Mouse (Mus musculus) cerebellum, postnatal 14 days (tissue): ENCODE data around the gene Cntnap2.
"Not testable (repeated sequence)": the region's sequence is repeated elsewhere in the genome, so short reads cannot be mapped to it uniquely, and the experiment has no call there.

Experiments used
- DNase-seq, 2 experiments: peaks; one replicate each; pipeline ENCODE4 v3.0.0; 2021; ENCODE audit warnings: mixed read lengths in 2 of 2

Gene Cntnap2

GRCm38 (mm10) chr6:47256227-47256887 is 2197.2 kb downstream of the Cntnap2 start:
- no peak for DNase-seq

DNA sequence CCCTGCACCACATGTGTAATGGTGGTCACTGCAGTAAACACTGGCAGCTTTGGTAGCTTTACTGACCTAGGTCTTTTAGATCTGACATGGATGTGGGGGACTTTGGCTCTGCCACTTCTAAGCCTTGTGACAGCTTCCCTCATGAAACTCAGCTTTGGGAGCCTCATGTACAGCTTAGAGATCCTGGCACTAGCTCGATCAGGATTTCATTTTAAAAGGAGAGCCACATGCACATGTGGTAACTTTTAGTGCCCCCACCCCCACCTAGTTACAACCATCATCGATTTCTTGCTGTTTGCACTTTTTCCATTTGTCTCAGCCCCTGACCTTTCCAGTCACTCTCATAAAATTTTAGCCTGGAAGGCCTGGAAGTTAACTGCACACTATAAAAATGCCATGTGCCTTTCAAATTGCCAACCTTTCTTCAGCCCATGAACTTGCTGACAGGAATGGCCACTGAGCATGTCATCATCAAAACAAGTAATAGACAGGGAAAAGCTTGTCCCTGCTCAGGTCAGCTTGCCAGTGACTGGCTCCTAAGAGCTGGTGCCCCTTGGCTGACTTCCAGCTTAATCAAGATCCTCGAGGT is 2197.9 kb downstream of the Cntnap2 start:
- DNase-seq: no peak

GRCm38 (mm10) chr6:47259626-47260114 is 2200.5 kb downstream of the Cntnap2 start:
- DNase-seq: no peak

- DNase-seq: no peak
Observed at GRCm38 (mm10) chr6:47267236-47267635, 2208.1 kb downstream of the Cntnap2 start.

DNA sequence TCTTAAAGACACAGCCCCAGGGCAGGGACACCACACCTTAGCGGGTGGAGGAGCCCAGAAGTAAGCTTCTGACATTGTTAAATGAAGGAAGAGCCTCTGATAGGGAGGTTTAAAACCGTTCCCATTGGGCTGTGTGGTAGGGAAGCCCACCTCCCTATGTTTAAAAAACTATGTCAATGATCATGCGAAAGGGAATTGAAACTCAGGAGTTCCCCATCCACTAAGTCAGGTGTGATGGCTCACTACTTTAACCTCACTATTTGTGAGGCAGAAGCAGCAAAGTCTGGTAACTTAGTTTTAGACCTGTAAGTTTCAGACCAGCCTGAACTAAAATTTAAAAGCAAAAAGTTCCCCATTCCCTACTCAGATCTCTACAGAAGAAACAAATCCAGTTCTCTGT is 2210.3 kb downstream of the Cntnap2 start:
- DNase-seq: no peak

DNA sequence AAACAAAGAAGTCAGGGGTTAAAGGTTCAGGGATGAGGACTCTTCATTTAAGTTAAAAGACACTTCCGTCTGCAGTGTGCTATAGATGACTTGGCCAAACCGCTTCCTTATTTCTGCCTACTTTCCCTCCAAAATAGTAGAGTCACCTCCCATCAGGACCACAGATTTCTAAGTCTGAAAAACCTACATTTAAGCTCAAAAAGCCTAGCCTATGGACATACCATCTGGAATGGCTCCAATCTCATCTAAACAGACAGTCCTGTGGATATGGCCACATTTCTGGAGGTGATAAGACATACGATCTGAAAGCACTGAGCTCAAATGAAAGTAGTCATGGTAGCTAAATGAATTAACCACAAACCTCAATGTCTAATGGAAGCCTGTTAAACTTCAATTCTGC is 2212.4 kb downstream of the Cntnap2 start:
- no peak for DNase-seq

GRCm38 (mm10) chr6:47272606-47273575 is 2213.7 kb downstream of the Cntnap2 start:
- DNase-seq: peak in 1 of 2 experiments; percentile 11

DNA sequence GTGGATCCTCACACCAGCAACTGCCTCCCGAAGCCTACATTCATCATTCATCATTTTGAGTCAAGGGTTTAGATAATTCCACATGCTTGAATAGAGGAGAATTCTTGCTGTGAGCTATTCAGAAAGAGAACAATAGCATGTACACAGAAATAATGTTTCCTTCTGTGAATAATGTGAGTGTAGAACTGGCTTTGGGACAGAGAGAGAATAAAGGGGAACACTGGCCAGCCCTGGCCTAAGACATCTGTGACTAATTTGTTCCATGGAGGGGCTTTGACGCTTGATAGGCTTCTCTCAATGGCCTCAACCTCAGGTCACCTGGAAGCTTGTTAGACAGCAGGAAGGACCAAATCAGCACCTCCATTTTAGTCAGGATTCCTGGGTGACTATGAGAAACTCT is 2215.9 kb downstream of the Cntnap2 start:
- no peak for DNase-seq

GRCm38 (mm10) chr6:47279183-47279582 is 2220.0 kb downstream of the Cntnap2 start:
- DNase-seq: no peak

DNA sequence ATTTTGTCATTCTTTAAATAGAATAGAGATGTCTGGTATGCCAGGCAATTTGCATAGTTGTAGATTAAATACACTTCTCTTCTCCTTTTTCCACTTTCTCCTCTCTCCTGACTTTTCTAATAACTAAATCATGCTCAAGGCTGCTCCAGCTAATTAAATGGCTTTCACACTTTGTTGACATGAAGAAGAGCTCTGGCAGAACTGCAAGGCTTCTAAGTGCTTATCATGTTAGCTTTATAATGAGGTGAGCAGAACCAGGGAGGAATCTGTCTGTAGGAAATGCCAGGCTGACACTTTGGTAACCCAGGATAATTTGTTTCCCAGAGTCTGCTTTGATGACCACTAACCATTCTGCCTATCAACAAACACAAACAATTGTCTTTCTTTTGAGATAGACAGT is 2222.4 kb downstream of the Cntnap2 start:
- DNase-seq: no peak

GRCm38 (mm10) chr6:47284794-47285193 is 2225.6 kb downstream of the Cntnap2 start:
- DNase-seq: no peak

- DNase-seq: no peak
Observed at GRCm38 (mm10) chr6:47285742-47286141, 2226.6 kb downstream of the Cntnap2 start.

GRCm38 (mm10) chr6:47286247-47286967 is 2227.2 kb downstream of the Cntnap2 start:
- not testable (repeated sequence) for DNase-seq

- no peak for DNase-seq
Observed at GRCm38 (mm10) chr6:47287722-47288121, 2228.6 kb downstream of the Cntnap2 start.

DNA sequence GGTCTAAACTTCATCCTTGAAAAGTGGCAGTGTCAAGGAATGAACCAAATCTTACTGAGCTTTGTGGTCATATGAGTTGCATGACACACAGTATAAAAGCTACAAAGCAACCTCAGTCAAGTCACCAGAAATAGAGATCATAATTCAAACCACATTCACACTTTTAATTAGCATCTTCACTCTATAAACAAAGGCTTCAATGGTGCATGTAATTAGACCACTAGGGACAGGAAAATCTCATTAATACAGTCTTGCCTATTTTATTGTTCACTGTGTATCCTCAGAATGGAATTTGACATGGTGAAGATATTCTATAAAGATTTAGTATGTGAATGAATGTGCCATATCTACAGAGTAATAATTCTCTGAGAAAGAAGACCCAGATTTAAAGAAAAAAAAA is 2232.8 kb downstream of the Cntnap2 start:
- no peak for DNase-seq

- DNase-seq: no peak
Observed at GRCm38 (mm10) chr6:47292437-47292836, 2233.3 kb downstream of the Cntnap2 start.

DNA sequence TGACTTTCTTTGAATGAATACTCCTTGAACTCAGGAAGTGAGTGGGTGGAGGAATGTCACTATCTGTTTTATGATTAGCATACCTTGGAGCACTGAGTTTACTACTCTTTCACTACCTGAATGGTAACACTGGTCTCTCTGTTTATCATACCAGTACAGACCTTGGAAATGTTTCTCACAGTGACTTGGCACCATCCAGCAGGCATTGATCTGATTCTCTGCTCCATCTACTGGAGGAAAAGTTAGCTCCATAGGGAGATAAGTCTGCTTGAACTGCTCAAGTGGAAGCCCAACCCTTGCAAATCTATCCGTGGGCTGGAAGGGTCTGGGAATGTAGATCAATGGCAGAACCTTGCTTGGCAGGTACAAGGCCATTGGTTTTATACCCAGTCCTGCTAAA is 2235.3 kb downstream of the Cntnap2 start:
- no peak for DNase-seq

- DNase-seq: no peak
Observed at GRCm38 (mm10) chr6:47304848-47305490, 2245.8 kb downstream of the Cntnap2 start.

GRCm38 (mm10) chr6:47306065-47306798 is 2247.1 kb downstream of the Cntnap2 start:
- DNase-seq: no peak

DNA sequence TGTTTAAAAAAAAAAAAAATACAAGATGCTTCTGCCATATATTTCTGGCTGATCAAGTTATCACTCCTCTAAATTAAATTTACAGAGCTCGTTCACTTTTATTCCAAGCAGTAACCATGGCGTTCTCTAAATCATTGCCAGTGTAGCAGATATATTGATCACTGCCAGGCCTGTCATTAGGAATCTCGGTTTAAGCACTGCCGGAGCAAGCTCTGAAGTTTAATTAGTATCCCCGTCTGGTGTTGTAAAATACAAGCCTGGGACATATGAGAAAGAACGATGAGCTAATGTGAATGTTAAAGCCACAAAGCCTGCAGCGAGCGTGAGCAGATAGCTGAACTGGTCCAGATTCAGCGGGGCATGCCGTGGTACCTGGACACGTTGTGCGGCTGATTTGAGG is 2247.8 kb downstream of the Cntnap2 start:
- no peak for DNase-seq
